Mouse (Mus musculus): ENCODE measurements around the gene Sdk1.
A peak's percentile ranks its signal among the peaks of the same experiment; 100 is the strongest.

Gene Sdk1

DNA sequence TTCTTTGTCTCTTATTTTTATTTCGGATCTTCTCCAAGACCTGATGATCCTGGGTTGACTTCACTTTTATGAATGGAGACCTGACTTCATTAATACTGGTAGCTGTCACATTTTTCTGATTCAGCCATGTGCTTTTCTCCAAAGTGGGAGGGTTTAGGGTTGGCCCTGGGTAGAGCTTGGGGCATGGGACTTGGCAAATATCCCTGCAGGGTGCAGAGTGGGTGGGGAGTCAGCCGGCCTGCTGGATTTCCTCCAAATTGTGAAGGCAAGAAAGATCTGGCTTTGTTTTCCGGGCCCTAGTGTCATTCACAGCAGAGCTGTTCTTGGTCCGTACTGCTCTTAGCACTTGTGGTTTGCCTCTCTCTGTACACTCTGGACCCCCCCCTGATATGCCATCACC lies 103.1 kb downstream of the Sdk1 start:
- DNase-seq = no peak

DNA sequence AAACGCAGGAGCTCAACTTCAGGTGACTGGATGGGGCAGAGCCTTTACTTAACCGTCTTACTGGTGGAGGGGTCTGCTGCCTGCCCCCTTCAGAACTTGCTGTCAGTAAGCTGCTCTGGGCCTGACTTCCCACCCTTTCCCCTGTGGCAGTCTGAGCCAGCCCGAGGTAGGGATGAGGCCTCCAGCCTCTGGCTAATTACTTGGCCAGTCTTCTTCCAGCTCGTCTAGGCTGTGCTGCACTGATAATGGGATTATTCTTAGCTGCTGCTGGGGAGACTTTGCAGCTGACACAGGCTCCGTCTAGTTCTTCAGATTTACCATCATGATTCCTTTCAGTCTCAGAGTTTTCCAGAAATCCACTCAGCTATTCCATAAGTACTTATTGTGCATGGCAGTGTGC lies 104.2 kb downstream of the Sdk1 start:
- DNase-seq = no peak

DNA sequence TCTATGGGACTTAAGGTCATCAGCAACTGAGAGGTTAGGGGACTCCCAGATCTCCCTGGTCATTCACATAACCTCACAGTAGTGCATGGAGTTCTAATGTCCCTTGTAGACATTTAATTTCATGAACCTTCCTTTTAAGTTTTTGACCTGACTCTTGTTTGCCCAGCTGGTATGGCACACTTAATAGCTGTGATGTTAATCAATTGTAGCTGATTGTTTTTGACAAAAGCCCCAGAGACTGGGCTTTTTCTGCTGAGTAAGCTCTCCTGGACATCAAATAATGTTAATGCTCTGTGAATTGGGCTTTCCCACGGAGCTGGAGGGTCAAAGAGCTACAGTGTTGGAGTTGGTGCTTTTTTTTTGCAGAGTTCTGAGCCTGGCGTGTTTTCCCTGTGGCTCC lies 121.4 kb downstream of the Sdk1 start:
- DNase-seq = no peak

DNA sequence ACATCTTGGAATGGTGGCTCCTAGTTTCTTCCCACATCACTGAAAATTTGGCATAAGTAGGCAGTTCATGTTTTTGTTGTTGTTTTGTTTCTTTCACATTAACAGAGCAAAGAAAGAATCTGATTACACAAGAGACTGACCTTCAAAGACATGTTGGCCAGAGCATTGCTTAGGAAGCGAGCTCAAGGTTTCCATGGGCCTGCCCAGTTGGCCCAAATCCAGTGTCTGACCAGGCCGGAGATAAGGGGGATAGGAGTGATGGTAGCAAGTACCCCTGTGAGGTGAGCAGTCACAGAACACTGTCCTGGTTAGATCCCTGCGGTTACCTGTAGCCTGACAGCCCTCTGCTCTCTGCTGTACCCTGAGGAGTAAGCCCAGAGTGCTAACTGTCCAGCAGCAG lies 122.7 kb downstream of the Sdk1 start:
- DNase-seq = no peak

DNA sequence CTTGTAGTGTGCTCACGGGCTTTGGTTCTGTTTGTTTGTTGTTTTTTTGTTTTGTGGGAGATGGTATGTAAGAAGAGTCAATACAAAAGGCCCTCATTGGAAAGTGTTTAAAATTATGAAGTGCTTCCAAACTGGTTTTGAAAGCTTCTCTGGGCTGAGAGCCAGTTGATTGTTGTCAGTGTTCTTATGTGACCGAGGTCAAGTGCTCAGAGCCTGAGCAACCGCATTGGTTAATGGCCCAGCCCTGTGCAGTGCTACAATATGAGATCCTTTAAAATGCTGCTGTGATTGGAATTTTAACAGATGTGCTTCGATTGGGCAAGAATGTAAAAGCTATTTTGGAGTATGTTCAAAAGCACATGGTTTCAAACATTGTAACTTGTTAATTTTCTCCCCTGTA lies 127.3 kb downstream of the Sdk1 start:
- no peak for DNase-seq

DNA sequence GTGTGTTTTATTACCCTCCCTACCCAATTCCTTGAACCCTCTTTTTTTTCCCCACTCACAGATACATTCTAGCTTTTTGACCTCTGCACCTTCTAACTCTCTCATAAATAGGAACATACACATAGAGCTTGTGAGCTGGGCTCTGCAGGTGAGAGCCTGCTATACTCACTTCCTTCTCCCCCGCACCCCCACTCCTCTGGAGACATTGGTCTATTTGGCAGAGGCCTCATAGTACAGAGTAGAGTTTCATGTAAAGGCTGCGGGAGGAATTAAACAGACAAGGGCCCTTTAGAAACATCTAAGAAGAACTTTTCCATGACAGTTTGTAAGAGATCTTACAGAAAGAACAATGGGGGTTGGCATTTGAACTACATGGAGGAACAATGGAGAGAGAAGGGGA lies 133.5 kb downstream of the Sdk1 start:
- DNase-seq = no peak

DNA sequence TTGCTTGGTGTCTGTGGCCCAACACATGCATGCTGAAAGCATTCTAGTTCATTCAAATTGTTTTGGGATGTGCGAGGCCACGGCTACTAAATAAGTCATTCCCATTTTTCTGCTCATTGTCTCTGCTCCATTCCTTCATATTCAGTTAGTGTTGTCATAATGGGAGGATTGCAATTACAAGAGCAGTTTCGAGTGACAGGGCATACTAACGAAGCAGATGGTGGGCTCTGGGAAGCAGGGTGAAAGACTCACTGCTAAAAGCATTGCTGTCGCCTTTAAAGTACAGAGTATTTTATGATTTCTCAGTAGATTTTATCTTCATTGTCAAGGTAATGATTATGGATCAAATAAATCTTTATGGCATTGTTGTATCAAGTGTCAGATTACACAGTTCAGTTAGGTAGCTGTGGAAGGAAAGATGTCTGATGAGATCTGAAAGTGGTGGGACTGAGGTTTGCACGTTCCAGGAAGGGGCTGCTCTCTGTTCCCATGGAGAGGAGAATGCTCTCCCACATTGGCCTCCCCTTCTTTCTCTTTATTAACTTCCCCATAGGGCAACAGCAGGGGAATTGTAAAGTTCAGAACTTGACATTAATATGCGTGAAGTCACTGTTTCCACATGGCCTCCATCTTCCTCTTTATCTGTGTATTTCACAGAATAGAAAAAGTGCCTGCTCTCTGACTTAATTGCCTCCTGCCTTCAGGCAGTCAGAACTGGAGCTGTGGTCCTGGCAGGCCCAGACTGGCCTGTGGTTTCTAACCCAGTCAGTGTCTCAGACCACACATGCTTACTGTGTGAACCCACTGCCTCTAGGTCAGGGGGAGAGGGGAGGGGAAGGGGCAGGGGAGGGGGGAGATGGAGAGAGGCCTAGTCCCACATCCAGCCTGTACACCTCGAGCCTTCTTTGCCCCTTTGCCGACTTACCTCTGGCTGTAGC lies 138.8 kb downstream of the Sdk1 start:
- peak in 1 of 2 experiments; percentile 6 for DNase-seq

DNA sequence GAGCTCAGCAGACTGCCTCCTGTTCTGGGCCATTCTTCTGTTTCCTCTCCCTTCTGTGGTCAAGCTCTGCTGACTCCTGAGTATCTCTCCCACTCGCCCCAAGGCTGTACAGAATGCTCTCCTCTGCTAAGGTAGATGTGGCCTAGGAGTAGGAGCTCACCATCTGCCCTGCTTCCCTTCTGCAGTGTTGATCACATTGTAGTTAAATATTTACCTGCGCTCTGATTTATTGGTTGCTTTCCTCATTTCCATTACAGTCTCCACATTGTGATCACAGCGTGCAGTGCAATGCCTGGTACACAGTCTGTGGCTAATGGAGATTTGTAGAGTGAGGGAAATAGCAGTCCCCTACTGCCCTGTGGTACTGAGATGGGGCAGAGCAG lies 139.5 kb downstream of the Sdk1 start:
- peak; percentile 30 to 71 for DNase-seq

DNA sequence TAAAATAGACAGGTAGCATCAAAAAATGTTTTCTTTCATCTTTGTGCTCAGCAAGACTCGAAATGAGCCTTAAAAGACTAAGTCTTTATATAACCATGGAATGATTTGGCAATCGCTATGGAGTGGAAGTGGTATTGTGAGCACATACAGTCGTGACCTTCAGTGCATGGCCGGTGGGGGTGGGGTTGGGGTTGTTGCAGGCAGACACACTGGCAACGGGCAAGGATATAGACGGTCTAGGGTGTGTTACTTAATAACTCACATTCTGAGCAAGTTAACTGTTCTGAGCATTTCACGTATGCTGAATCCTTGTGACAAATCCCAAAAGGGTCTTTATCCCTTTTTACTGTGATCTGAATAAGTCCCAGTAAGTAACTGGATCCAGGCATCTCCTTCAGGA lies 140.3 kb downstream of the Sdk1 start:
- DNase-seq = no peak

DNA sequence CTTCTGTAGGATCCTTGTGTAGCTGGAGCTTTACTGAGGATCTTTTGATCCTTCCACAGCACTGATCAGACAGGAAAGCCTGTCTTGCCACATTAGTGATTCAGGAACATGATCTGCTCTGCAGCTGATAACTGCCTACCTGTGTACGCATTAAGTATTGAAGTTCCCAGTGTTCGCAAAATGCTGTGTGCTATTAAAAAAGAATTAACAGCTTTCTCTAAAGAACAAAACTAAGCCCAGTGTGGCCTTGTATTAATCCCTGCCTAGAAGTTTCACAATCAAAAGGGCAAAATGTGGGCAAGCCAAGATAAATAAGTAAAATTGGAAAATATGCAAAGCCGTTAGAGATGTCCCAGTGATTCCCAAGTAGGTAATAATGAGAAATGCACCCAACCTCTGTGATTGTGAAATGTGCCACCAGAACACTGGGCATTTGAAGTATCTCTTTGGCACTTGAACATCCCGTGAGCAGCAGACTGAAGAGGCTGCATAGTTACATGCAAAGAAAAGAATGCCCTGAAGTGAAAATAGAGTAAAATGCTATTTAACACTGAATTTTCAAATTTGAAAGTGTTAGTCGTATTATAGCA lies 141.1 kb downstream of the Sdk1 start:
- DNase-seq = no peak

DNA sequence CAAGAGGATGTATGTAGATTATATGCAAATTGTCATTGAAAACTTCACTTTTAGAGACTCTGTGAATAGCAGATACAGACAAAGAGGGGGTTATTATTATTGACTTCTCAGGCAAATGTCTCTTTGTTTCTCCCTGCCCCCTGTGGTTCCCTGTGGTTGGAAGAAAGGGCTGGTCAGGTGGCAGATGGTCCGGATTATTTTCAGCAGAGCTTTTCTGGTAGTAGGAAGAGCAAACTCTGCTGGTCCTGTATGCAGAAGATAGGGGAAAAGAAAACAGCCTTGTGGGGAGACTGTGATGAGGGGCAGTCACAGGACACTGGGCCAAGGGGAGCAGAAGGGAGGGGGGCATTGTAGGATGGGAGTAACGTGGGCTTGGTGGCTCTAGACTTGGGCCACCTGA lies 147.2 kb downstream of the Sdk1 start:
- no peak for DNase-seq

DNA sequence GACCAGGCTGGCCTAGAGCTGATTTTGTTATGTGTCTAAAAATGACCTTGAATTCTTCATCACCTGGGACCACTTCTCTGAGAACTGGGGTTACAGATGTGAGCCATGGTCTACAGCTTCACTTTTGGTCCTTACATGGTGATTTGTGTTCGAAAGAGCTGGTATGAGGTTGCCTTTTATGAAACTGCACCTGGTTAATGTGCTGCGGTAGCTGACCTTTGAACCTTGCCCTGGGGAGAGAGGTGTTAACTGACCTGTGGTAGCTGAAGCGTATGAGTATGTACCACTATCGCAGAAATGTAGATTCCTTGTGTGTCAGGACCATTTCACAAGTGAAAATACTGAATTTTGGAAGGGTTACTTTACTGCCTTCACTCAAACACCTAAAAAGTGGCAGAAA lies 149.3 kb downstream of the Sdk1 start:
- peak; percentile 47 to 51 for DNase-seq

DNA sequence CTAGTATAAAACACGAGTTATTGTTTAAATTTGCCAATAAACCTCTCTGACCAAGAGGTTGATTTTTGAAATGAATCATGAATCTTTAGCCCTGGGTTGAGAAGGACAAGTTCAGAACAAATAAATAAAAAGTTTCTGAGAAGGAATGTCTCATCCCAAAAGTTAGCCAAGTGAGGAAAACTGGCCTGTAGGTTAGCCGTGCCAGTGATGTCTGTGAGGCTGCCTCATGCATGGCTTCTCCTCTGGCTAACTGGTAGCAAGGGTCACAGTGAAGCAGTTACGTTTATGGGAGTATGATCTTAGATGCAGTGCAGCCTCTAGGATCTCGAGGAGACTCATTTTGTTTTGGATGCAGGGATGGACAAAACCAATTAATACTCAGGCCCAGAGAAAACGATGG lies 149.9 kb downstream of the Sdk1 start:
- DNase-seq = peak in 1 of 2 experiments; percentile 9

DNA sequence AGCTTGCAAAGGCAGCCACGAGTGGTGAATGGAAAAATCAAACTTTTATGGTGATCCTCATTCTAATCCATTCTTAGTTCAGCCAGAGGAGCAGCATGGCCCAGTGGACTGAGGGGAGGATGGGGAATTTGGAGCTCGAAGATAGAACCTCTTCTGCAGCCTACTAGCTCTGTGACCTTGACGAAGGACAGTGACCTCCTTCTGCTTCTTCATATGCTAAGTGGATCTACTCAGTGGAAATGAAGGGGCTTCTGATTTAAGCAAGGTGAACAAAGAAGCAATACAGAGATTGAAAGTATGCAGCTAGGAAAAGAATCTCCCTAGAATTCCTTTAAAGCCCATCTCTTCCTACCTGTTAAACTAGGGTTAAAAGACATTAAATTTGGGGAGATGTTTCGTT lies 152.6 kb downstream of the Sdk1 start:
- no peak for DNase-seq

DNA sequence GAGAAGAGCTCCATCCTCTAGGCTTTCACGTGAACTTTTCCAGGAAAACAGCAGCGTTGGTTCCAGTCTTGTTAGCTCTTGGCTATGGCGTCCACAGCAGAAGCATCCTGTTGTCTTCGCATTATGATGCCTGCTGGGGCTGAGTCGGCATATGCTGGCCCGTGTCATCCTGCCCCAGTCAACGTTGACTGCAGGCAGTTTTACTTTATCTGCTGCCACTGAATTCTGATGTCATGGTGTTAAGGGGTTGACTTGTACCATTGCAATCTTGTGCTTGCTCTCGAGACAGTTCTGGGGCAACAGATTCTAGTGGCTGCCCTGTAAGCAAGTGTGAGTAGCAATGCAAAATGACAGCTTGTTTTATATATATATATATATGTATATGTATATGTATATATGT lies 153.3 kb downstream of the Sdk1 start:
- no peak for DNase-seq

DNA sequence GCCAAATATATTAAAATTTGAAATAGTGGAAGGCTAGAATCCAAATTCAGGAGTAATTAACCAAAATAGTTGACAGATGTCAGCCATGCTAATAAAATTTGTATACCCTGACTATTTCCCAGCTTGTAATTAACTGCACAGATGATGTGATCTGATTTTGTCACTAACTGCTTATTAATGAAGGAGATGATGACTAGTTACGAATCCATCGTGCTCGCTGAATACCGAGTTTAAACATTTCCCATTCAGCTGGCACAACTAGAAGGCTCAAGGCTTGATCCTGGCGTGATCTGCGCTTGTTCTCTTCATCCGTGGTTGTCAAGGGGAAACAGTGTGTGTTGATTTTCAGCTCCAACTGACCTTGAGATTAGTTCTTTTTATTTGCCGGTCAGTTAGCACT lies 162.5 kb downstream of the Sdk1 start:
- DNase-seq = no peak

DNA sequence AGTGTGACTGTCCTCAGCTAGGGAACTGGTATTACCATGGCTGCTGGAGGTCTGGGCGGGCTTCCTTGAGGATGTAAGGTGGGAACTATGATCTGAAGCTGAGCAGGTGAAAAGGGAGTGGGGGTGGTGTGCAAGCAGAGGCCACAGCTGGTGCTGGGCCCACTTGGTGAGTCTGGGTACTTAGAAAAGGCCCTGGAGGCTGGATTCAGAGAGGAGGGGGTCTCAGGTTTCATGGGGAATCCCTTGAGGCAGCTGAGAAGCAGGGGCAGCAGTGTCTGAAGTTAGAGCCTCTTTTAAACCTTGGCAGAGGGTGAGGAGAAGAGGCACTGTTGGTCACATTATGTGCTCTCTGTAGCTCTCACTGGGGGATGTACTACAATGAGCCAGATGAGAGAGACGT lies 163.4 kb downstream of the Sdk1 start:
- no peak for DNase-seq

DNA sequence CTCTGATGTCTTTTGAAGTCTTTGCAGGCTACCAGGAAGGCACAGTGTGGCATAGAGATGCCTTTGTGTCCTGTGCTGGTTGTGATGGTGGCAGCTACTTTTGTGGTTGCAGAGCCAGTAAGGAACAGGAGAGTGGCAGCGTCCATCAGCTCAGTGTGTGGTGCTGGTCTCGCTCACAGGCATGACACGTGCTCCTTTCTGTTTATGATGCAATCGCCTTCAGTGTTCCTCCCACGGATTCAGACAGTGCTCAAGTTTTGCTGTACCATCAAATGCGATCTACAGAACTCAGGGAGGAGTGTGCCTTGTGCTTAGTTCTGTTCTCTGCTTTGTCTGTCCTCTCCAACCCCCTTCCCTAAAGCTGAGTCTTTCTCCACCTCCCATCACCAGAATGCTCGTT lies 165.6 kb downstream of the Sdk1 start:
- DNase-seq = no peak

DNA sequence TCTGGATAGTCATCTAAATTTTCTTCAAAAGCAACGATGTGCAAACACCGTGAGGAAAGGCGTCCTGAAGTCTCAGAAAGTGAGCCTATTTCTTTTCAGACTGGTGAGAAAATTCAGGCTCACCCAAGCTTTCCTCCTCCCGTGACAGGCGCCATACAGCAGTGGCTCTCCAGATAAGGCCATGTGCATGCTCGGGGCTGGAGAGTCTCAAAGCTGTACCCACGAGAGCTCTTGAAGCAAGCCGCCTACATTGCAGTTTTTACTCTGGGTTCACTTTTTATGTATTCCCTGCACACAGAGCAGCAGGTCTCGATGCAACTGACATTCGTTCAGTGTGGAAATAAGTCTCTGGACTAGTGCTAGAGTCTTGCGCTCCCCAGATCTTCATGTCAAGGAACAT lies 171.7 kb downstream of the Sdk1 start:
- DNase-seq = no peak

DNA sequence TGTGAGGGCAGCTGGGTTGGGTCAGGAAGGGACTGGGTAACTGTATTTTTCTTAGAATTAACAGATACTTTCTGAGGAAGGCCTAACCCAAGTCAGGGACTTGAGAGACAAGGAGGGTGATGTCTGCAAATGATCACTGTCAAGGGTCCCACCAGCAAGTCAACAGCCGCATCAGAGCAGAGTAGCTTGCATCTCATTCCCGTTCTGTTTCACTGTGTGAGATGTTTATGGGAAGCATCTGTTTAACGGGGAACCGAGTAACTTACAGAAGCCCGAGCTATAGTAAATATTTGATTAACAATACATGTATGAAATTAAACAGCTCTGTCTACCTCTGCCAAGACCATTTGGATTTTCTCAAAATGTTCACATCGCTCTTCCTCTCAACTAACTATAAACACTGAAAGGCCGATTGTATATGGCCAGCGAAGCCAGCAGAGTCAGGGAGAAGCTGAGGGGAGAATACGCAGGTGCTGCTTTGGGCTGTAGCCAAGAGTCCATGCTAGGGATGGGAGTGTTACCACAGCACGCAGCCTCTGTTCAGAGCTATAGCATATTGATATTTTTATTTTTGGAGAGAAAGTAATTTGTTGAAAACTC lies 174.5 kb downstream of the Sdk1 start:
- no peak for DNase-seq

DNA sequence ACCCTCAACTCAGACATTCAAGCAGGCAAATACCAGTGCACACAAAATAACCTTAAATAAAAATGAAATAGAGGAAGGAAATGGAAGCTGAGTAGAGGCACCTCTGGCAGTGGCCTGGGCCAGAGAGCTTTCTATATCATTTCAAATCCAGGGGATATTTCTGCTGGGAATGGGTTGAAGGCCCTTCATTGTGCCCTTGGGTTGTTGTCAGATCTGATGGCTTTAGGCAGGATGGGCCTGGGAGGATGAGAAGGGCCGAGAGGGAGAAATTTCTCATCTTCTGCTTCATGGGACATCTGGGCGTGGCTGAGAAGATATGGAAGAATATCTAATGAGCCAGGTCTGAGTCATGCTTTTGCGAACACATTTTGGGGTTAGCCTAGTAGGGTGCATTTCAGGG lies 186.8 kb downstream of the Sdk1 start:
- DNase-seq = no peak

DNA sequence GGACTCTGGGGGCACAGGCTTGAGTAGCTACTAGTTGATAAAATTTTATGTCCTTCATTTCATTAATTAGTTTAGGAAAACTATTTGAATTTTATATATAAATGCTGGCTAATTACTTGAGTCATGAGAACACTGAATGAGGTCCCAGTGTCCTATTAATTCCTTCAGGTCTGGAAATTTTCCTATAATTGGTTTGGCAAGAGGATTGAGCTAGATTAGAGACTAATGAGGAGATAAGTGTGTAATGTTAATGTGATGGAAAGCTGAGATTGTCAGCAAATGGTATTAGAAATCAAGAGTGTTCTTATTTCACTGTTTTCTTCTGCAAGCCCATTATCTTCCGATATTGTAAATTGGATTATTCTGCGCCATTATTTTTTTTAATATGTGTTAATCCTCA lies 192.0 kb downstream of the Sdk1 start:
- DNase-seq = no peak

DNA sequence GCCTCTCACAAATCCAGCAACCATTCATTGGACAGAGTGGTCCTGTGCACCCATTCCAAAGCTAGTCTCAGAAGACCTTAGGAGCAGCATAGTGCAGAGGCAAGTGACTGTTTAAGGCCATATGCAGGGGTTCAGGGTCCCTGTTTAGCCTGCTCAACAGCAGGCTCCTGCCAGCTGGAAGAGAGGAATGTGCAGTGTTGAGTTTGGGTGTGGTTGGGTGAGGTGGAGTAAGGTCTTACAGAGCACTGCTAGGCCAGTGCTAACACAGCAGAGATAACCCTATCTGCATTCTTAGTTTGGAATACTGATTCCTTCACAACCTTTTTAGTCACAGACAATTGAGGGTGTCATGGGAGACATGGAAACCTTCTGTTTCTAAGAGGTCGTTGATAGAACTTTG lies 206.0 kb downstream of the Sdk1 start:
- DNase-seq = no peak

DNA sequence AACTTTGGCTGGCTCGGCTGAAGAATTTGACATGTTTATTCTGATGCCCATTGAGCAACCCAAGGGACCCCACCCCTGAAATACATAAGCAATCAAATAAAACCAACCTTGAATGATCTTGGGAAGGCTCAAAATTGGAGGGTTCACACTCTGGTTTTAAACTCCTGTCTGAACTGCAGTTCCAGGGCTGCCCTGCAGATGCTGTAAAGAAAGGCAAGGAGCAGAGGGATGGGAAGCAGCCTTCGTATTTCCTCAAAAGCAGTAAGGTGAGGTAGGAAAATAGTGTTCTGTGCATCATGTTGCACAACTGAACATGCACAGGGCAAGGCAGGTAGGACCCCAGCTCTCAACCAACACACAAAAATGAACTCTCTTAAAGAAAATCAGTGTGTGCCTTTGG lies 222.1 kb downstream of the Sdk1 start:
- DNase-seq = no peak
